Mouse (Mus musculus) embryonic facial prominence, embryonic 14.5 days (tissue): Measurements from ENCODE around the gene Pipox. TPM values are rescaled to one million over a fixed set of nuclear protein-coding genes. Genes with fewer than 3 reads are reported as not detected.

Experiments
- ATAC-seq: fragments of 200-750 bp; cut with Nextera tagmentation; 2 replicates; pipeline ENCODE4 v1.8.0; 2017; ENCODE audit warnings: low read depth, moderate number of reproducible peaks, moderate TSS enrichment
- DNase-seq: peaks from one replicate; pipeline ENCODE4 v3.0.0-alpha.2; 2015; ENCODE audit warnings: low spot score
- H3K27ac ChIP-seq: fragments of 300-500 bp; sonication (generic); replicated peaks from 2 replicates; pipeline ENCODE4 v1.5.1; 2014; ENCODE audit warnings: low read depth, mild to moderate bottlenecking, low read length, moderate library complexity
- H3K27me3 ChIP-seq: fragments of 300-500 bp; sonication (generic); replicated peaks from 2 replicates; pipeline ENCODE4 v1.6.1; 2014; ENCODE audit warnings: low read length; ENCODE audit not compliant: control insufficient read depth, insufficient read depth
- H3K36me3 ChIP-seq: fragments of 300-500 bp; sonication (generic); 2 replicates; pipeline ENCODE4 v1.6.1; 2014; ENCODE audit warnings: low read length, mixed read lengths; ENCODE audit not compliant: control insufficient read depth, insufficient read depth
- H3K4me1 ChIP-seq: fragments of 300-500 bp; sonication (generic); 2 replicates; pipeline ENCODE4 v1.6.1; 2014; ENCODE audit warnings: antibody characterized with exemption, low read length; ENCODE audit not compliant: control insufficient read depth, insufficient read depth
- H3K4me2 ChIP-seq: fragments of 300-500 bp; sonication (generic); 2 replicates; pipeline ENCODE4 v1.6.1; 2014; ENCODE audit warnings: low read depth, mild to moderate bottlenecking, low read length, moderate library complexity, mixed read lengths
- H3K4me3 ChIP-seq: fragments of 300-500 bp; sonication (generic); 2 replicates; pipeline ENCODE4 v1.5.1; 2014; ENCODE audit warnings: low read depth, mild to moderate bottlenecking, low read length
- H3K9ac ChIP-seq: fragments of 300-500 bp; sonication (generic); 2 replicates; pipeline ENCODE4 v1.6.1; 2014; ENCODE audit warnings: low read depth, mild to moderate bottlenecking, low read length, moderate library complexity, mixed read lengths
- H3K9me3 ChIP-seq: fragments of 300-500 bp; sonication (generic); 2 replicates; pipeline ENCODE4 v1.6.1; 2016; ENCODE audit warnings: low read length; ENCODE audit not compliant: control insufficient read depth
- WGBS: fragments of 180-500 bp; shearing (Covaris S2); extraction: QIAGEN DNeasy Blood & Tissue Kit; methylation state at CpG from one replicate; pipeline ENCODE4 v1.1.7; 2014; 5-methylcytosine and 5-hydroxymethylcytosine counted together
- polyA plus RNA-seq: library from polyadenylated mRNA; unstranded; fragments of >200 nt; fragmentation: Nextera tagmentation; extraction: Ambion mirVana; gene quantifications from 2 replicates; pipeline ENCODE4 v1.2.1, GENCODE M21; 2014

Pipox gene
- 1.5 and 1.8 TPM in 2 replicates for polyA plus RNA-seq

- Histone ChIP-seq H3K9ac (no peak within 1 kb of the TSS), H3K27me3 (peaks cover 39% of the 10 kb centered on the region), H3K4me1 (peaks cover 36% of the 10 kb centered on the region), H3K27ac (peak within 1 kb of the TSS; percentile 49; the same call in 1 of the 2 replicates), H3K4me3 (no peak within 1 kb of the TSS), H3K36me3 (no peaks in the 10 kb centered on the region), H3K4me2 (peak within 1 kb of the TSS; percentile 10; the same call in 1 of the 2 replicates), H3K9me3 (no peaks in the 10 kb centered on the region)
- peak; percentile 89 for ATAC-seq
- peak; percentile 83 for DNase-seq
- 17% methylated on average over 11 of the region's 11 CpGs for WGBS
Observed at GRCm38 (mm10) chr11:77893787-77894718, at the start of gene Pipox. Pipox (minus strand) TSS chr11:77894096.

- ATAC-seq, result no peak
- Histone ChIP-seq H3K9me3 (no peaks in the 10 kb centered on the region), H3K27me3 (peaks cover 17% of the 10 kb centered on the region), H3K4me2 (no peak overlapping the region), H3K36me3 (no peaks in the 10 kb centered on the region), H3K27ac (no peak overlapping the region), H3K4me3 (no peak overlapping the region), H3K4me1 (no peaks in the 10 kb centered on the region), H3K9ac (no peak overlapping the region)
- WGBS, result 22% methylated on average over 5 of the region's 5 CpGs
- DNase-seq, result no peak
Observed at GRCm38 (mm10) chr11:77942230-77942629, 48.3 kb upstream of the Pipox start.

DNA sequence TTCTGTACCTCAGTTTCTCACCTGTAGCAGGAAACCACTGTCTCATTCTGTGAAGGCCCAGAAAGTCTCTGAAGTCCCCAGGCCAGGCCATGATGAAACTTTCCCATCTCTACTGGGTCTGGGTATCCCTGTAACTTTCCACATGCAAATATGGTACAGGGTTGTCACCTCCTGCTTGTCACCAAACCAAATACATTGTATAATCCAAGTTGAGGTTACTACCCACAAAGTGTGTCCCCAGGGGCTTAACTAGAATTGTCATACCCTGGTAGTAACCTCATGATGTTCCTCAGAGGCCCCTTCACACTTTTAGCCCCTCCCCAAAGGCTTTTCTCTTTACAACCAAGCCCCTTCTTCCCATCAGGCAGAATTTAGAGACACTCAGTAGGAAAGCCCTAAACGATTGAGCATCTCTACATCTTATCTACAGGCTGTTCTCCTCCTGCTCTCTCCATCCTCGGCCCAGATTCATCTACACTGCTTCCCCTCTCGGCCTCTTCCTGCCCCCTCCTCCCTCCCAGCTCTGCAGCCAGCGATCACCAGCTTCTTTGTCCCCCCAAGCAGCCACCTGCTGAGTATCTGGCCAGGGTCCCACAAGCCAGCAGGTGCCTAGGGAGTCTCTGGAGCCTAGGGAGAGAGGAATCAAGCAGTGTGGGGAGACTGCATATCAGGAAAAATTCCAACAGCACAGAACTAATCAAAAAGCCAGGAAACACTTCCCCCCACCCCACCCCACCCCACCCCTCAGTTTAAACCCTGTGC, 43.9 kb upstream of the Pipox start:
- Histone ChIP-seq H3K4me3 (no peak overlapping the region), H3K4me1 (no peaks in the 10 kb centered on the region), H3K4me2 (no peak overlapping the region), H3K9ac (no peak overlapping the region), H3K9me3 (no peaks in the 10 kb centered on the region), H3K27ac (no peak overlapping the region), H3K27me3 (peaks cover 58% of the 10 kb centered on the region), H3K36me3 (no peaks in the 10 kb centered on the region)
- no peak for DNase-seq
- 20% methylated on average over 4 of the region's 4 CpGs for WGBS
- ATAC-seq, result no peak

GRCm38 (mm10) chr11:77936846-77937245, 43.0 kb upstream of the Pipox start:
- no peak overlapping the region for H3K27ac ChIP-seq

GRCm38 (mm10) chr11:77934568-77935311, 40.8 kb upstream of the Pipox start:
- no peak overlapping the region for H3K4me3 ChIP-seq
- no peaks in the 10 kb centered on the region for H3K9me3 ChIP-seq
- H3K9ac ChIP-seq, result no peak overlapping the region
- WGBS, result 48% methylated on average over 5 of the region's 5 CpGs
- H3K4me2 ChIP-seq, result no peak overlapping the region
- no peak overlapping the region for H3K27ac ChIP-seq
- no peaks in the 10 kb centered on the region for H3K36me3 ChIP-seq
- H3K27me3 ChIP-seq, result peaks cover 82% of the 10 kb centered on the region
- no peak for ATAC-seq
- peaks cover 11% of the 10 kb centered on the region; the same call in 1 of the 2 replicates for H3K4me1 ChIP-seq
- DNase-seq, result no peak

More at GRCm38 (mm10) chr11:77936846-77937245, 43.0 kb upstream of the Pipox start:
- H3K36me3 ChIP-seq, result no peaks in the 10 kb centered on the region
- H3K4me1 ChIP-seq, result no peaks in the 10 kb centered on the region
- no peak overlapping the region for H3K9ac ChIP-seq
- no peak overlapping the region for H3K4me3 ChIP-seq
- no peaks in the 10 kb centered on the region for H3K9me3 ChIP-seq
- H3K27me3 ChIP-seq, result peaks cover 64% of the 10 kb centered on the region
- ATAC-seq (no peak), DNase-seq (no peak)
- no peak overlapping the region for H3K4me2 ChIP-seq
- WGBS, result 12% methylated on average over 8 of the region's 8 CpGs

DNA sequence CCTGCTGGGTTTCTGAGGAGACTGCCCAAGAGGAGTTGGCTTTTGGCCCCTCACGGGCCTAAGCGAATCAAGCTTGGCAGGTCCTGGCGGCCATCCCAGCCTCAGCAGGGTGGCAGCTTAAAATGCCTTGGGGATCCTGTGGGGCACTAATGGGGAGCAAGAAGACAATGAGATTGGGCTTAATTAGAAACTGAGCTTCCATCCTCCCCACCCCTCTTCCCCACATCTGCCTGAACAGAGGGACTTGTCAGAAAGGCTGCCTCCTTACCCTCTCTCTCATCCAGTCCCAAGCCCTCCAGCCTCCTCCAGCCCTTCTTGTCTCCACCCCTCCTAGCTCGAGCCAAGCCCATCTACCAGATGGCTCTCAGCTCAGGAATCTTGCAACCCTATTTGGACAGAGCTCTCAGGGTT, 40.2 kb upstream of the Pipox start:
- DNase-seq, result no peak
- Histone ChIP-seq H3K36me3 (no peaks in the 10 kb centered on the region), H3K9me3 (no peaks in the 10 kb centered on the region), H3K27ac (no peak overlapping the region), H3K4me2 (no peak overlapping the region), H3K9ac (no peak overlapping the region), H3K4me1 (peaks cover 11% of the 10 kb centered on the region; the same call in 1 of the 2 replicates), H3K4me3 (no peak overlapping the region), H3K27me3 (peaks cover 82% of the 10 kb centered on the region)
- no peak for ATAC-seq
- 0% methylated on average over 4 of the region's 4 CpGs for WGBS

GRCm38 (mm10) chr11:77932576-77932975, 38.7 kb upstream of the Pipox start:
- no peak for ATAC-seq
- Histone ChIP-seq H3K4me3 (no peak overlapping the region), H3K4me2 (no peak overlapping the region), H3K27me3 (peaks cover 71% of the 10 kb centered on the region), H3K27ac (no peak overlapping the region), H3K4me1 (peaks cover 11% of the 10 kb centered on the region; the same call in 1 of the 2 replicates), H3K36me3 (no peaks in the 10 kb centered on the region), H3K9me3 (no peaks in the 10 kb centered on the region), H3K9ac (no peak overlapping the region)
- no peak for DNase-seq
- WGBS, result 36% methylated on average over 5 of the region's 5 CpGs
